In the genomic region with DNA sequence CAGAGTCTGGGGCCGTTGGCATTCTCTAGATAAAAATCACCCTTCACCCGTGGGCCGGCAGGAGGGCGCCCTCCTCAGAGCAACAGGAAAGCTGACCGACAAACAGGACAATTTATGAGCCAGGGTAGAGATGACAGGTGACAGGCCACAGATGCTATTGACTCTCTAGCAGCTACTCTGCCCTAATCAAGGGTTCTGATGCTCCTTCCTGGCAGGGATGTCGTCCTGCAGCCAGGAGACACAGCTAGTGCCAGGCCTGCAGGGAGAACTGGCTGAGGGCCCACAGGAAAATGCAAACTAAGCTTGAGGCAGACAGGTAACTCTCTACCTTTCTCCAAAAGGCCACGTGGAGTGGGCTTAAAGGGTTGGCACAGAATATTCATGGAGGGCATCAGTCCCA, we compare ENCODE assay signal across 8 mouse cellular contexts. TPM values are rescaled to one million over a fixed set of nuclear protein-coding genes. Genes with fewer than 3 reads are reported as not detected.
DNase-seq lines count a peak whose midpoint lies in the region; ATAC-seq and TF ChIP-seq lines count a peak whose summit lies in the region.

No protein-coding gene starts in this region.

- H3K27ac ChIP-seq in kidney, adult 2 months (ENCODE audit: insufficient read depth, low read depth, low read length), result no peak overlapping the region
- peak overlapping the region; percentile 70; the same call in 1 of the 2 replicates for H3K27ac ChIP-seq in forebrain, embryonic 14.5 days (ENCODE audit: low read depth, low read length)
- H3K27ac ChIP-seq in liver, postnatal 0 days (ENCODE audit: low read depth), result no peak overlapping the region

- no peak for ATAC-seq in forebrain, embryonic 14.5 days
- no peak for ATAC-seq in liver, postnatal 0 days

- H3K4me3 ChIP-seq in kidney, adult 2 months (ENCODE audit: insufficient read depth, low read depth, low read length), result peak overlapping the region; percentile 57
- peak overlapping the region; percentile 65 for H3K4me3 ChIP-seq in forebrain, embryonic 14.5 days (ENCODE audit: low read depth, low read length)
- H3K4me3 ChIP-seq in liver, postnatal 0 days (ENCODE audit: low read depth, low read length), result peak overlapping the region; percentile 59

- no peak for TF ChIP-seq CTCF in kidney, adult 2 months (conservative IDR thresholded peaks at IDR 0.05; ENCODE audit: insufficient read depth, insufficient read length, low read depth, low read length)
- TF ChIP-seq CTCF in liver, postnatal 0 days (IDR thresholded peaks at IDR 0.05; ENCODE audit: low read depth), result no peak

- H3K9ac ChIP-seq in forebrain, embryonic 14.5 days (ENCODE audit: low read length), result peak overlapping the region; percentile 74
- peak overlapping the region; percentile 45 for H3K9ac ChIP-seq in liver, postnatal 0 days (replicated peaks)

- H3K4me1 ChIP-seq in kidney, adult 2 months (ENCODE audit: control insufficient read depth, insufficient read depth, low read length), result no peaks in the 10 kb centered on the region
- H3K4me1 ChIP-seq in forebrain, embryonic 14.5 days (ENCODE audit: control insufficient read depth, insufficient read depth, low read length), result peaks cover 24% of the 10 kb centered on the region
- peaks cover 23% of the 10 kb centered on the region for H3K4me1 ChIP-seq in liver, postnatal 0 days (ENCODE audit: insufficient read depth)

- TF ChIP-seq EP300 in liver, postnatal 0 days (IDR thresholded peaks at IDR 0.05; ENCODE audit: low read depth), result no peak

- 25% methylated on average over 7 of the region's 7 CpGs for WGBS in kidney, adult 2 months
- WGBS in forebrain, embryonic 14.5 days, result 39% methylated on average over 7 of the region's 7 CpGs
- 17% methylated on average over 7 of the region's 7 CpGs for WGBS in liver, postnatal 0 days (ENCODE audit: insufficient replicate concordance)

- H3K9me3 ChIP-seq in forebrain, embryonic 14.5 days (replicated peaks; ENCODE audit: control insufficient read depth, low read length), result no peaks in the 10 kb centered on the region
- H3K9me3 ChIP-seq in liver, postnatal 0 days (ENCODE audit: low read length), result no peaks in the 10 kb centered on the region

- H3K27me3 ChIP-seq in kidney, adult 2 months (replicated peaks; ENCODE audit: control insufficient read depth, insufficient read depth, low read length), result no peaks in the 10 kb centered on the region
- peaks cover 6% of the 10 kb centered on the region; the same call in 1 of the 2 replicates for H3K27me3 ChIP-seq in forebrain, embryonic 14.5 days (replicated peaks; ENCODE audit: control insufficient read depth, insufficient read depth, low read length)
- H3K27me3 ChIP-seq in liver, postnatal 0 days (ENCODE audit: insufficient read depth, low read length), result 0 out of 2 replicates have a peak, but pooled peaks cover 7% of the 10 kb centered on the region

- H3K36me3 ChIP-seq in kidney, adult 2 months (ENCODE audit: control insufficient read depth, insufficient read depth, low read length), result no peaks in the 10 kb centered on the region
- H3K36me3 ChIP-seq in forebrain, embryonic 14.5 days (ENCODE audit: control insufficient read depth, insufficient read depth, low read length), result peaks cover 8% of the 10 kb centered on the region
- H3K36me3 ChIP-seq in liver, postnatal 0 days (replicated peaks; ENCODE audit: insufficient read depth, low read length), result peaks cover 5% of the 10 kb centered on the region; the same call in 1 of the 2 replicates

- peak; percentile 49 for DNase-seq in kidney, adult 2 months
- DNase-seq in kidney, postnatal 14 days, result no peak
- peak; percentile 24 for DNase-seq in adipocyte (ENCODE audit: low spot score)
- peak; percentile 19 for DNase-seq in forebrain, embryonic 14.5 days (ENCODE audit: low spot score)
- DNase-seq in liver, postnatal 0 days, result no peak
- no peak for DNase-seq in frontal cortex, postnatal 36 days (ENCODE audit: low spot score in 2 of 2)
- DNase-seq in T-cell, adult 2 months (ENCODE audit: low spot score), result no peak
- DNase-seq in thymus, postnatal 4 days, result no peak

- no peak for TF ChIP-seq POLR2A in kidney, adult 2 months (IDR thresholded peaks at IDR 0.05; ENCODE audit: low read depth, low read length)

- peak overlapping the region; percentile 94 for H3K4me2 ChIP-seq in forebrain, embryonic 14.5 days (ENCODE audit: low read length)
- peak overlapping the region; percentile 81 for H3K4me2 ChIP-seq in liver, postnatal 0 days (ENCODE audit: low read depth, low read length)

RNA-seq across cellular contexts. Expression of a gene that starts 5.0 kb away (rescaled TPM):
- polyA plus RNA-seq in kidney, adult 2 months (2012; rRNA removed), result 16.8 and 17.7 TPM in 2 replicates
- polyA plus RNA-seq in forebrain, embryonic 14.5 days (2014; fragmentation: Nextera tagmentation; extraction: Ambion mirVana), result 34.5 and 50.2 TPM in 2 replicates
- 7.3 and 7.7 TPM in 2 replicates for polyA plus RNA-seq in liver, postnatal 0 days (2015; fragmentation: Nextera tagmentation; extraction: Ambion mirVana)

RNA-seq across cellular contexts. Expression of a gene that starts 31.8 kb away (rescaled TPM):
- 0.20 and 0.24 TPM in 2 replicates for polyA plus RNA-seq in kidney, adult 2 months (2012; rRNA removed)
- polyA plus RNA-seq in forebrain, embryonic 14.5 days (2014; fragmentation: Nextera tagmentation; extraction: Ambion mirVana), result 1.9 and 3.8 TPM in 2 replicates
- not detected in 2 replicates for polyA plus RNA-seq in liver, postnatal 0 days (2015; fragmentation: Nextera tagmentation; extraction: Ambion mirVana)

RNA-seq across cellular contexts. Expression of a gene that starts 46.3 kb away (rescaled TPM):
- 4.9 and 6.1 TPM in 2 replicates for polyA plus RNA-seq in kidney, adult 2 months (2012; rRNA removed)
- 34.3 and 36.6 TPM in 2 replicates for polyA plus RNA-seq in forebrain, embryonic 14.5 days (2014; fragmentation: Nextera tagmentation; extraction: Ambion mirVana)
- polyA plus RNA-seq in liver, postnatal 0 days (2015; fragmentation: Nextera tagmentation; extraction: Ambion mirVana), result 6.6 and 8.2 TPM in 2 replicates

Comparison
In these comparisons a context has a peak if more than half of its experiments do, and no peak if none do; other contexts are left out.
1. DNase-seq: peak in kidney, adult 2 months (single experiment), adipocyte (single experiment) and forebrain, embryonic 14.5 days (single experiment); none in kidney, postnatal 14 days (single experiment), liver, postnatal 0 days (single experiment), frontal cortex, postnatal 36 days (0 of 2), T-cell, adult 2 months (single experiment) and thymus, postnatal 4 days (single experiment).
2. Peak in every context shown above with its lines, with median percentiles within 50 percentile points of each other: H3K4me3 ChIP-seq.